Mouse (Mus musculus) embryonic facial prominence, embryonic 12.5 days (tissue): ENCODE results near the gene Ubxn7. TPM values are rescaled to one million over a fixed set of nuclear protein-coding genes. Genes with fewer than 3 reads are reported as not detected.
"Not testable (repeated sequence)": the region's sequence is repeated elsewhere in the genome, so short reads cannot be mapped to it uniquely, and the experiment has no call there.

Experiments used
- ATAC-seq: fragments of 200-750 bp; cut with Nextera tagmentation; 2 replicates; pipeline ENCODE4 v1.8.0; 2017; ENCODE audit not compliant: insufficient number of reproducible peaks, insufficient read depth, low FRiP score, low TSS enrichment
- H3K27ac ChIP-seq: fragments of 300-500 bp; sonication (generic); 2 replicates; pipeline ENCODE4 v1.5.1; 2016; ENCODE audit warnings: mild to moderate bottlenecking
- H3K27me3 ChIP-seq: fragments of 300-500 bp; sonication (generic); 2 replicates; pipeline ENCODE4 v1.6.1; 2016; ENCODE audit warnings: mild to moderate bottlenecking, moderate library complexity
- H3K36me3 ChIP-seq: fragments of 300-500 bp; sonication (generic); 2 replicates; pipeline ENCODE4 v1.6.1; 2016; ENCODE audit warnings: mild to moderate bottlenecking
- H3K4me1 ChIP-seq: fragments of 300-500 bp; sonication (generic); 2 replicates; pipeline ENCODE4 v1.6.1; 2016
- H3K4me2 ChIP-seq: fragments of 300-500 bp; sonication (generic); replicated peaks from 2 replicates; pipeline ENCODE4 v1.6.1; 2016; ENCODE audit warnings: mild to moderate bottlenecking, moderate library complexity
- H3K4me3 ChIP-seq: fragments of 300-500 bp; sonication (generic); 2 replicates; pipeline ENCODE4 v1.5.1; 2016; ENCODE audit warnings: mild to moderate bottlenecking
- H3K9ac ChIP-seq: fragments of 300-500 bp; sonication (generic); 2 replicates; pipeline ENCODE4 v1.6.1; 2016; ENCODE audit warnings: mild to moderate bottlenecking, moderate library complexity
- H3K9me3 ChIP-seq: fragments of 300-500 bp; sonication (generic); 2 replicates; pipeline ENCODE4 v1.6.1; 2016; ENCODE audit warnings: mild to moderate bottlenecking, moderate library complexity
- WGBS: fragments of 180-500 bp; shearing (Covaris S2); methylation state at CpG from one replicate; pipeline ENCODE4 v1.1.7; 2016; 5-methylcytosine and 5-hydroxymethylcytosine counted together
- polyA plus RNA-seq: library from polyadenylated mRNA; unstranded; fragments of >200 nt; fragmentation: Nextera tagmentation; extraction: Ambion mirVana; gene quantifications from 2 replicates; pipeline ENCODE4 v1.2.1, GENCODE M21; 2016

Gene Ubxn7
- 31.9 and 33.2 TPM in 2 replicates for polyA plus RNA-seq

DNA sequence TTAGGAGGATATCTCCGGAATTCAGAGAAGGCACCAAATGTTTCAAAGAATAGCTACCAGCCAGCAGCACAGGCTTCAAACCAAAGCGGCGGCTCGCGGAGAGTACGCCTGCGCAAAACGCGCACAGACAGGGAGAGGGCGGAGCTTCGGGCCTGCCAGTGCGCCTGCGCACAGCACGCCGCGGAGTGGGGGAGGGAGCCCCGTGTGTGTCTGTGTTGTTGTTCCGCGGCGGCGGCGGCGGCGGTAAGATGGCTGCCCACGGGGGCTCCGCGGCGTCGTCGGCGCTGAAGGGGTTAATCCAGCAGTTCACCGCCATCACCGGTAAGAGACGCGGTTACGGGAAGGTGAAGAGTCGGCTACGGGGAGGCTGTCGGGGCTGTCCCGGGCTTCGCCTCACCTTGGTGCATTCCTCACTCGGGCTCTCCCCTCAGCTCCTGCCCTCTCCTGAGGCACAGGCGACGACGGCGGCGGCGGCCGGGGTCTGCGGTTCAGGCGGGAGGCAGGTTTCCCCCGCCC, at the start of gene Ubxn7:
Ubxn7 (plus strand) TSS at position 218 of the 516 bp plus-strand sequence.
- H3K4me3 ChIP-seq = peak within 1 kb of the TSS; percentile 99
- H3K9me3 ChIP-seq = no peaks in the 10 kb centered on the region
- WGBS = under 1% methylated on average over 52 of the region's 52 CpGs
- H3K9ac ChIP-seq = peak within 1 kb of the TSS; percentile 98
- peak; percentile 92 for ATAC-seq
- H3K4me1 ChIP-seq = 0 out of 2 replicates have a peak, but pooled peaks cover 3% of the 10 kb centered on the region
- peak within 1 kb of the TSS; percentile 51 for H3K4me2 ChIP-seq
- no peaks in the 10 kb centered on the region for H3K36me3 ChIP-seq
- no peaks in the 10 kb centered on the region for H3K27me3 ChIP-seq
- peak within 1 kb of the TSS; percentile 96 for H3K27ac ChIP-seq

DNA sequence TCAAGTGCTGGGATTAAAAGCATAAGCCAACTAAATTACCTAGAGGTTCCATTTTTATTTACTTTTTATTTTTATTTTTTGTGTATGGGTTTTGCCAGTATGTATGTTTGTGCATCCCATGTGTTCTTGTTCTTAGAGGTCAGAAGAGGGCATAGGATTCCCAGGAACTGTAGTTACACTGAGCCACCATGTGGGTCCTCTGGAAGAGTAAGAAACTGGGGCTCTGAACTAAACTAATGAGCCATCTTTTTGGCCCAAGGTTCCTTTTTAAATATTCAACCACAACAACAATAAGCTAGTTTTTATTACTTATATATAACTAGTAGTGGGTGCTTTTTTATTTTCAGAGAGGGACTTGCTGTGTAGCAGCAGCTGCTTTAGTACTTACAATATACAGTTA, 49.4 kb upstream of the Ubxn7 start:
- Histone ChIP-seq H3K27me3 (no peaks in the 10 kb centered on the region), H3K27ac (no peak overlapping the region), H3K4me3 (no peak overlapping the region), H3K4me1 (peaks cover 19% of the 10 kb centered on the region; the same call in 1 of the 2 replicates), H3K9me3 (0 out of 2 replicates have a peak, but pooled peaks cover 4% of the 10 kb centered on the region), H3K9ac (no peak overlapping the region), H3K36me3 (peaks cover 57% of the 10 kb centered on the region), H3K4me2 (no peak overlapping the region)
- ATAC-seq = no peak

DNA sequence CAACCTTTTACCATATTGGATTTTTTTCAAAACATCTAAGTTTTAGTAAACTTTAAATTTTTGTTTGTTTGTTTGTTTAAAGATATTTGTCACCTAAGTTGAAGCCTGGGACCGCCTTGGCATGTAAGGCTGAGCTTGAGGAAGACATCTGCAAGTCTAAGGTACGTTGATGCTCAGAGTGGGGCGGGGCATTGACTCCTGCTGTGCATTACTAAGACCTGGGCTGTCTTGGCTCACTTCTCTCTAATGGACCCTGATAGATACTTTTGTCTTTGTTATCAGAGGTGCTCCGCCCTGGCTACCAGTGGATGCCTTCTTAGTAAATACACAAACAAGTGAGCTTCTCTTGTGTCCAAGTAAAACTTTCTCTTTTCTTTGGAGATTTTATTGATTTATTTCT, 40.2 kb upstream of the Ubxn7 start:
- H3K9me3 ChIP-seq = no peaks in the 10 kb centered on the region
- H3K36me3 ChIP-seq = peaks cover 51% of the 10 kb centered on the region
- no peak overlapping the region for H3K27ac ChIP-seq
- no peak overlapping the region for H3K4me3 ChIP-seq
- no peaks in the 10 kb centered on the region for H3K27me3 ChIP-seq
- no peak for ATAC-seq
- 90% methylated on average over 4 of the region's 4 CpGs for WGBS
- H3K4me1 ChIP-seq = no peaks in the 10 kb centered on the region
- no peak overlapping the region for H3K4me2 ChIP-seq
- no peak overlapping the region for H3K9ac ChIP-seq

GRCm38 (mm10) chr16:32299617-32300016, 32.4 kb upstream of the Ubxn7 start:
- H3K4me3 ChIP-seq, H3K27ac ChIP-seq, H3K4me1 ChIP-seq, H3K27me3 ChIP-seq, ATAC-seq, H3K9me3 ChIP-seq, H3K4me2 ChIP-seq, H3K9ac ChIP-seq: not testable (repeated sequence)
- WGBS = 95% methylated on average over 4 of the region's 4 CpGs
- H3K36me3 ChIP-seq = peaks cover 49% of the 10 kb centered on the region

GRCm38 (mm10) chr16:32303046-32303445, 29.0 kb upstream of the Ubxn7 start:
- no peak overlapping the region for H3K9ac ChIP-seq
- H3K4me3 ChIP-seq = no peak overlapping the region
- WGBS = 44% methylated on average over 1 of the region's 1 CpGs
- H3K4me1 ChIP-seq = no peaks in the 10 kb centered on the region
- no peak overlapping the region for H3K27ac ChIP-seq
- H3K9me3 ChIP-seq = no peaks in the 10 kb centered on the region
- no peak overlapping the region for H3K4me2 ChIP-seq
- H3K36me3 ChIP-seq = peaks cover 26% of the 10 kb centered on the region
- H3K27me3 ChIP-seq = no peaks in the 10 kb centered on the region
- no peak for ATAC-seq

DNA sequence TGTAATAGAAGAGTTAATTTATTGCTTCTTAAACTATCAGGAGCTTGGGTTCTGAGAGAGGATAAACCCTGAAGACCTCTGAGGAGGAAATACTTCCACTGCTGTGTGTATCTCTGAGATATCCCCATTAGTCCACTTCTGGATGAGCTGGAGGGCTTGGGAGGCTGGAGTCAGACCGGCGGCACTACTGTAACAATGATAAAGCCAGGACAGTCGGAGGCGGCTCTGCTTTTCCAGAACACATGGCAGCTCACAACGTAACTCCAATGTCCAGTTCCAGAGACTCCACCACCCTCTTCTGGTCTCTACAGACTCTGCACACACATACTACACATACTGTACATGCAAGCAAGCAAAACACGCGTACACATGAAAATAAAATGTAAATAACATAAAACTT, 28.2 kb upstream of the Ubxn7 start:
- H3K9ac ChIP-seq = no peak overlapping the region
- no peaks in the 10 kb centered on the region for H3K4me1 ChIP-seq
- no peak for ATAC-seq
- H3K4me2 ChIP-seq = no peak overlapping the region
- peaks cover 18% of the 10 kb centered on the region for H3K36me3 ChIP-seq
- 93% methylated on average over 7 of the region's 7 CpGs for WGBS
- no peak overlapping the region for H3K4me3 ChIP-seq
- H3K27ac ChIP-seq = no peak overlapping the region
- H3K9me3 ChIP-seq = no peaks in the 10 kb centered on the region
- H3K27me3 ChIP-seq = no peaks in the 10 kb centered on the region

DNA sequence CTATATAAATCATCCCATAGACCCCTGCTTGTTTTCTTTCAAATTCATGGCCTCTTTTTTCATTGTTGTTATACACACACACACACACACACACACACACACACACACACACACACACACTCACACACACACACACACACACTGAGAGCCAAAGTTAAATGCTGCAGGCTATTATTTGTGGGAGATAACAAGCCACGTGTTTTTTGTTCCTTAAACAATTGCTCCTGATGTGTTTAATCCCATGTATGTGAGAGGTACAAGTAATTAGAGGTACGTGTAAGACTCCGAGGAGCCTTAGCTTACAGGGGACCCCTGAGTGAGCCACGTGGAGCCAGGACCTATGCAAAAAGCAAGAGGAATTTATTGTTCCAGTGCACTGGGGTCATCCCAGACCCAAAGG, 20.1 kb upstream of the Ubxn7 start:
- ATAC-seq = no peak
- H3K9me3 ChIP-seq = no peaks in the 10 kb centered on the region

GRCm38 (mm10) chr16:32312386-32312785, 19.7 kb upstream of the Ubxn7 start:
- Histone ChIP-seq H3K4me3 (no peak overlapping the region), H3K9ac (no peak overlapping the region), H3K9me3 (no peaks in the 10 kb centered on the region), H3K36me3 (no peaks in the 10 kb centered on the region), H3K4me2 (no peak overlapping the region), H3K4me1 (no peaks in the 10 kb centered on the region), H3K27me3 (no peaks in the 10 kb centered on the region), H3K27ac (no peak overlapping the region)
- ATAC-seq = no peak
- WGBS = 27% methylated on average over 5 of the region's 5 CpGs

More for the DNA sequence above, 20.1 kb upstream of the Ubxn7 start:
- Histone ChIP-seq H3K9ac (no peak overlapping the region), H3K27me3 (no peaks in the 10 kb centered on the region), H3K36me3 (no peaks in the 10 kb centered on the region), H3K27ac (no peak overlapping the region), H3K4me1 (no peaks in the 10 kb centered on the region), H3K4me2 (no peak overlapping the region), H3K4me3 (no peak overlapping the region)
- WGBS = 71% methylated on average over 4 of the region's 4 CpGs

DNA sequence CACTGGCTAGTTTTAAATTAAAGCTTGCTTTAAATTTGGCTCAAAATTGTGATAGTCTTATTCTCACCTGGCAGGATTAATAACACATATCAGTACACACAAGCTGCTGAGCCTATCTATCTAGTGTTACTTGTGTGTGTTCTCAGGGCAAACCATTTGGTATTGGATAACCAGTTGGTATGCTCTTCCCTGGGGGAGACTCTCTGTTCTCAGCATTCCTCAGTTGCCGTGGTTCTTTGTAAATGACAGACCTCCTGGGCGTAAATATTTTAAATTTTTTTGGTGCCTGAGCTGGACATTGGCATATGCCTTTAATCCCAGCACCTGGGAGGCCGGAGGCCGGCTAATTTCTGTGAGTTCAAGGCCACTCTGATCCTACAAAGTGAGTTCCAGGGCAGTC, 19.2 kb upstream of the Ubxn7 start:
- Histone ChIP-seq H3K27me3 (no peaks in the 10 kb centered on the region), H3K4me1 (no peaks in the 10 kb centered on the region), H3K4me3 (no peak overlapping the region), H3K4me2 (no peak overlapping the region), H3K36me3 (no peaks in the 10 kb centered on the region), H3K27ac (no peak overlapping the region), H3K9me3 (no peaks in the 10 kb centered on the region), H3K9ac (no peak overlapping the region)
- WGBS = 36% methylated on average over 4 of the region's 4 CpGs
- no peak for ATAC-seq

GRCm38 (mm10) chr16:32316601-32317000, 15.5 kb upstream of the Ubxn7 start:
- Histone ChIP-seq H3K4me1 (no peaks in the 10 kb centered on the region), H3K4me2 (no peak overlapping the region), H3K4me3 (no peak overlapping the region), H3K9ac (no peak overlapping the region), H3K36me3 (no peaks in the 10 kb centered on the region), H3K27ac (no peak overlapping the region), H3K9me3 (no peaks in the 10 kb centered on the region), H3K27me3 (no peaks in the 10 kb centered on the region)
- ATAC-seq = no peak
- 64% methylated on average over 2 of the region's 2 CpGs for WGBS

GRCm38 (mm10) chr16:32323953-32324352, 8.1 kb upstream of the Ubxn7 start:
- Histone ChIP-seq H3K9ac (no peak overlapping the region), H3K4me2 (no peak overlapping the region), H3K4me3 (no peak overlapping the region), H3K4me1 (no peaks in the 10 kb centered on the region), H3K27me3 (no peaks in the 10 kb centered on the region), H3K36me3 (no peaks in the 10 kb centered on the region), H3K27ac (no peak overlapping the region), H3K9me3 (no peaks in the 10 kb centered on the region)
- WGBS = 39% methylated on average over 7 of the region's 7 CpGs
- ATAC-seq = no peak

DNA sequence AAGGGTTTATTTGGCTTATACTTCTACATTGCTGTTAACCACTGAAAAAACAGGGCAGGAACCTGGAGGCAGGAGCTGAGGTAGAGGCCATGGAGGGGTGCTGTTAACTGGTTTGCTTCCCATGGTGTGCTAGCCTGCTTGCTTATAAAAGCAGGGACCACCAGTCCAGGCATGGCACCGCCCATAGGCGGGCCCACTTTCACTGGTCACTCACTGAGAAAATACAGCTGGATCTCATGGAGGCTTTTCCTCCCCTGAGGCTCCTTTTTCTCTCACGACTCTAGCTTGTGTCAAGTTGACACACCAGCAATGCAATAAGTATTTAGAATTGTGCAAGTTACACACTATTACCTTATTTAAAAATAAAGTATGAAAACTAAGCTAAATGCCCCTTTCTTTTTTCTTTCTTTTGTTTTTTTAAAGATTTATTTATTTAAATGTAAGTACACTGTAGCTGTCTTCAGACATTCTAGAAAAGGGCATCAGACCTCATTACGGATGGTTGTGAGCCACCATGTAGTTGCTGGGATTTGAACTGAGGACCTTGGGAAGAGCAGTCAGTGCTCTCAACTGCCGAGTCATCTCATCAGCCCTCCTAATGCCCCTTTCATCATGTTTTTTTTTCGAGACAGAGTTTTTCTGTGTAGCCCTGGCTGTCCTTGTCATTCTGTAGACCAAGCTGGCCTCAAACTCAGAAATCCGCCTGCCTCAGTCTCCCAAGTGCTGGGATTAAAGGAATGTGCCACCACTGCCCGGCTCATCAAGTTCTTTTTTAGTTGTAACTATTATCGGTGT, 984 bp upstream of the Ubxn7 start:
- H3K4me2 ChIP-seq = peak overlapping the region; percentile 51
- WGBS = 49% methylated on average over 9 of the region's 9 CpGs

More for the DNA sequence above, 984 bp upstream of the Ubxn7 start:
- Histone ChIP-seq H3K27ac (peak overlapping the region; percentile 69; the same call in 1 of the 2 replicates), H3K4me3 (peak overlapping the region; percentile 99), H3K27me3 (no peaks in the 10 kb centered on the region), H3K4me1 (0 out of 2 replicates have a peak, but pooled peaks cover 3% of the 10 kb centered on the region), H3K36me3 (no peaks in the 10 kb centered on the region), H3K9me3 (no peaks in the 10 kb centered on the region), H3K9ac (no peak overlapping the region)
- ATAC-seq = no peak
